Mouse (Mus musculus) midbrain, embryonic 14.5 days (tissue): ENCODE data around the gene Cdipt. TPM values are rescaled to one million over a fixed set of nuclear protein-coding genes. Genes with fewer than 3 reads are reported as not detected.

Experiments
- ATAC-seq: fragments of 200-750 bp; cut with Nextera tagmentation; 2 replicates; pipeline ENCODE4 v1.8.0; 2017; ENCODE audit warnings: moderate number of reproducible peaks, moderate library complexity; ENCODE audit not compliant: low FRiP score, low TSS enrichment
- DNase-seq: peaks from one replicate; pipeline ENCODE4 v3.0.0-alpha.2; 2015
- H3K27ac ChIP-seq: fragments of 300-500 bp; sonication (generic); replicated peaks from 2 replicates; pipeline ENCODE4 v1.5.1; 2014; ENCODE audit warnings: mild to moderate bottlenecking, low read depth, low read length, moderate library complexity
- H3K27me3 ChIP-seq: fragments of 300-500 bp; sonication (generic); 2 replicates; pipeline ENCODE4 v1.6.1; 2014; ENCODE audit warnings: low read length, control low read depth, mixed read lengths; ENCODE audit not compliant: control insufficient read depth, insufficient read depth
- H3K36me3 ChIP-seq: fragments of 300-500 bp; sonication (generic); 2 replicates; pipeline ENCODE4 v1.6.1; 2014; ENCODE audit warnings: low read length, control low read depth; ENCODE audit not compliant: control insufficient read depth, insufficient read depth
- H3K4me1 ChIP-seq: fragments of 300-500 bp; sonication (generic); 2 replicates; pipeline ENCODE4 v1.6.1; 2014; ENCODE audit warnings: mild to moderate bottlenecking, antibody characterized with exemption, low read length, control low read depth; ENCODE audit not compliant: control insufficient read depth, insufficient read depth
- H3K4me2 ChIP-seq: fragments of 300-500 bp; sonication (generic); 2 replicates; pipeline ENCODE4 v1.6.1; 2014; ENCODE audit warnings: mild to moderate bottlenecking, low read length, moderate library complexity
- H3K4me3 ChIP-seq: fragments of 300-500 bp; sonication (generic); replicated peaks from 2 replicates; pipeline ENCODE4 v1.5.1; 2014; ENCODE audit warnings: low read depth, low read length
- H3K9ac ChIP-seq: fragments of 300-500 bp; sonication (generic); replicated peaks from 2 replicates; pipeline ENCODE4 v1.6.1; 2014; ENCODE audit warnings: mild to moderate bottlenecking, low read length, moderate library complexity
- H3K9me3 ChIP-seq: fragments of 300-500 bp; sonication (generic); 2 replicates; pipeline ENCODE4 v1.6.1; 2016; ENCODE audit warnings: low read length, control low read depth, mixed read lengths; ENCODE audit not compliant: control insufficient read depth
- WGBS: fragments of 180-500 bp; shearing (Covaris S2); extraction: QIAGEN DNeasy Blood & Tissue Kit; methylation state at CpG from one replicate; pipeline ENCODE4 v1.1.7; 2014; 5-methylcytosine and 5-hydroxymethylcytosine counted together
- polyA plus RNA-seq: library from polyadenylated mRNA; unstranded; fragments of >200 nt; fragmentation: Nextera tagmentation; extraction: Ambion mirVana; gene quantifications from 2 replicates; pipeline ENCODE4 v1.2.1, GENCODE M21; 2014

Cdipt gene
- polyA plus RNA-seq, 1 experiment from 2014 or later: 106 TPM

DNA sequence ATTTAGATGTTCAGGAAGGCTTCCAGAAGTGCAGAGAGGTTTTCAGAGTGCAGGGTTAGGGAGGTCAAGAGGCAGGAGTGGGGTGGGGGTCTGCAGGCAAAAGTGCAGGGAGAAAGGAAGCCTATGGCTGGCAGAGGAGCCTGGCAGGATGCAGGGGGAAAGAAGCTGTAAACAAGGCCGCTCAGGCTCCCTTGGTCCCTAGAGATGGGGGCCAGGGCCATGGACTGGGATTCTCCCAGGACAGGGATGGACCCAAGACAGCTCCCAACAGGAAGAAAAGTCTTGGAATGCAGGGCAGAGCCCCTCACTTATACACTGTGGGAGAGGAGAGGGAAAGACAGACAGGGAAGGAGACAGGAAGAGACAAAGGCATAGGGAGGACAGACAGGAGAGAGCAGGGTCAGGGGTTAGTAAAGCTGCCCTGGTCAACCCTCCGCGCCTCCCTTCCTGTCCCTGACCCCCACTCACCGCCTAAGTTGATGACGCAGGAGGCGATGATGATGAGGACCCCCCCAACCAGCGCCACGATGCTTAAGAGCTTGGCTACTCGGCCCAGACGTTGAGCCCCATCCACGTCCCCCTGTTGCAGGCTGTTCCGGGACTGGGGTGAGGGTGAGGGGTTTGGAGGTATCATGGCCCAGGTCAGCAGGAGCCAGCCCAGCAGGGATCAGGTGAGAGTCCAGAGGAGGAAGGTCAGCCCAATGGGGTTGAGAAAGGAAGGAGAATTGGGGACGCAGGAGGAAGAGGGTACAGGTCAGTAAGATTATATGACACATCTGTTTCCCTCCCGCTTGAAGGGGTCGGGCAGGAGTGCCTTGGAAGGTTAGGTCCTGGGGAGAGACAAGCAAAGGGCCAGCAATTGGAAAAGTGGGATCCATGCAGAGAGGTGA, 42.9 kb downstream of the Cdipt start:
- Histone ChIP-seq H3K9ac (peak overlapping the region; percentile 80; the same call in 1 of the 2 replicates), H3K9me3 (no peaks in the 10 kb centered on the region), H3K36me3 (peaks cover 40% of the 10 kb centered on the region), H3K4me3 (no peak overlapping the region), H3K4me1 (peaks cover 49% of the 10 kb centered on the region), H3K27me3 (no peaks in the 10 kb centered on the region), H3K27ac (no peak overlapping the region), H3K4me2 (peak overlapping the region; percentile 84; the same call in 1 of the 2 replicates)
- no peak for ATAC-seq
- WGBS: 89% methylated on average over 15 of the region's 15 CpGs
- no peak for DNase-seq

DNA sequence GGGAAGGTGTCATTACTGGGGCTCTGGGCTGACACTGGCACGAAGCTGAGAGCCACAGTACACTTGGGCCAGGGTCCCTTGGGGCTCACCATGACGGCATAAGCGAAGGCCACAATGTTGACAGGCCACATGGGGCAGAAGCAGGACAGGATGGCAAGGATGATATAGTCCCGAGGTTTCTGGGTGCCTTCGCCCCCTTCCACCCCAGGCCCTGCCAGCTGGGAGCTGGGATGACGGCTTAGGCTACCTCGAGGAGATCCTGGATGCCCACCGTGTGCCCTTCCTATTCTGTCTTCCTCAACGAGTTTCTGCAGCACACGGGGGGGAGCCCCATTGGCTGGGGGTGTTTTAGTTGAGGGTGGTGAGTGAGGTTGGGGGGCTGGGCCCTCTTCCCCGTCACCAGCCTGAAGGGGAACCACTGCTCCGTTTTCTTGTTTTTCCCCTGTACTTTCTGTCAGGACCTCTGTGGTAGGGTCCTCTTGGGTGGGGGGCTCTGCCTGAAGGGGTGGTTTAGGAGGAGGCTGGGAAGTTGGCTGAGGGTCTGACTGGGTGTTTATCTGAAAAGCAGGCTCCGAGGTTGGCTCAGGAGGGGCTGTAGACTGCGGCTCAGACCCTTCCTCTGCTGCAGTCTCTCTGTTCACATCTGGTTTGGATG, 43.7 kb downstream of the Cdipt start:
- 86% methylated on average over 14 of the region's 14 CpGs for WGBS

DNA sequence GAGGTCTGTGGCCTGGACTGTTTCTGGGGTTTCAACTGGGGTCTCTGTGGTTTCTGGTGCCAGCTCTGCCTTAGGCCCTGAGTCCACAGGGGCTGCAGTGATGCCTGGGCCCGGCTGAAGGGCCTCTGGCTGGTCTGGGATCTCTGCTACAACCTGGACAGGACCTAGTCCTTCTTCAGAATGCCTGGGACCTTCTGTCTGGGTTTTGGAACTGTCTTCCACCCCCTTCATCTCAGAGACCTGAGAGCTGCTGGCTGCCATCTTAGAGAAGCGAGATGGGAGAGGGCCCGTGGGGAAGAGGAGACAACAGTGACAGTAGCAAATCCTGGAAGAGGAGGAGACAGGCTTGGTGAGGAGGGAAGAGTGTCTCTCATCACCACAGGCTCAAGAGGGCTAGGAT, 44.3 kb downstream of the Cdipt start:
- peaks cover 58% of the 10 kb centered on the region for H3K4me1 ChIP-seq
- H3K27me3 ChIP-seq: no peaks in the 10 kb centered on the region
- WGBS: 42% methylated on average over 3 of the region's 3 CpGs
- no peak for ATAC-seq
- DNase-seq: no peak
- H3K4me3 ChIP-seq: peak overlapping the region; percentile 45
- no peaks in the 10 kb centered on the region for H3K9me3 ChIP-seq
- peak overlapping the region; percentile 84 for H3K4me2 ChIP-seq
- H3K27ac ChIP-seq: peak overlapping the region; percentile 80; the same call in 1 of the 2 replicates
- H3K36me3 ChIP-seq: peaks cover 39% of the 10 kb centered on the region
- peak overlapping the region; percentile 80 for H3K9ac ChIP-seq

More for the DNA sequence above, 43.7 kb downstream of the Cdipt start:
- Histone ChIP-seq H3K4me1 (peaks cover 57% of the 10 kb centered on the region), H3K4me2 (peak overlapping the region; percentile 84), H3K27ac (no peak overlapping the region), H3K4me3 (peak overlapping the region; percentile 45), H3K9me3 (no peaks in the 10 kb centered on the region), H3K9ac (peak overlapping the region; percentile 80), H3K36me3 (peaks cover 40% of the 10 kb centered on the region), H3K27me3 (no peaks in the 10 kb centered on the region)
- no peak for DNase-seq
- no peak for ATAC-seq

DNA sequence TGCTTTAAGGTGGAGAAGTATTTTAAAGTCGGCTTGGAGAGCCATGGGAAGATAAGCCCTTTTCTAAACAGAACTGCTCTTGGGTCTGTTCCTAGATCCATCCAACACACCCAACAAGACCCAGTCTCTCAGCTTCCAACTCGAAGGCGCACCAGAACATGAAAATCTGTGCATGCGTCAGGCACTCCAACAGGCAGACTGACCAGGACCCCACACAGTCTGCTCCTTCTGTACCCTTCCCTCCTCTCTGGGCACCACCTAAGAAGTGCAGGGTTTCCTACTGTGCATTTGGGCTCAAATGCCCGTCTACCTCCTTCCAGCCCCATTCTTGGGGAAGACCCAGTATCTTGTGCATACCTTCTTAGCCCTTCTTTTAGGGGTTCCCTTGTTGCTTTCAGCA, 44.8 kb downstream of the Cdipt start:
- WGBS: 25% methylated on average over 5 of the region's 5 CpGs

DNA sequence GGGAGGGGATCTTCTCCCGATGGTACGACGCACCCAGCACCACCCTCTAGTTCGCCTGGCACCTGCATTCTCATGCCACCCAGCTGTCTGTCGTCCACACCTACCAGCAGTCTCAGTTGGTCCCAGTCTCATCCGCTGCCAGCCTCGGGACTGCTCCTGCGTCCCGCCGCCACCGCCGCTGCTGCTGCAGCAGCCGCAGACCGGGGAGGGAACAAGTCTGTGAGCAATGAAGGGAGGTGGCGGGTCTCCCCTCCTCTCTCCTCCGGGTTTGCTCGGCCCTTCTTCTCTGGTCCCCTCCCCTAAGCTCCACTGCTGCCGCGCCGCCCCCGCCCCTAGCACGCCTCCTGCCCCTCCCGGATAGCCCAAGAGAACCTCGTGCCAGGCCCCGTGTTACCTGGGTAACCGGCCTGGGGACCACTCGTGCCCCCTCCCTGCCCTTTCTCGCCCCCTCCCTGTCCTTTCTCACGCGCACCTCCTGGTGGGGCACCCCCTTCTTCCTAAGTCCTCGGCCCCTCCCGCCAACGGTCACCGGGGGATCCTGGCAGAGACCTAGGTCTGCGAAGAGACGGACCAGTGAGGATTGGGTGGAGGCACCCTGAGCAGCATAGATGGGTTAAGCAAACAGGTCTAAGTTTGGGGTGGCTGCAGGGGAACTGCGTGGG, 45.3 kb downstream of the Cdipt start, which contains the start of the genes Gm42742 and Prrt2:
TSS of gene Gm42742 (minus strand) at position 197 of the 662 bp plus-strand sequence.
TSS of gene Prrt2 (minus strand) at position 311 of the 662 bp plus-strand sequence.
- Histone ChIP-seq H3K27me3 (no peaks in the 10 kb centered on the region), H3K4me1 (peaks cover 50% of the 10 kb centered on the region), H3K36me3 (peaks cover 31% of the 10 kb centered on the region), H3K9me3 (no peaks in the 10 kb centered on the region), H3K9ac (peak within 1 kb of the TSS; percentile 80), H3K27ac (peak within 1 kb of the TSS; percentile 80), H3K4me2 (peak within 1 kb of the TSS; percentile 84), H3K4me3 (peak within 1 kb of the TSS; percentile 45)
- DNase-seq (peak; percentile 75), ATAC-seq (peak; percentile 21; the same call in 1 of the 2 replicates)
- under 1% methylated on average over 37 of the region's 37 CpGs for WGBS

More for the DNA sequence above, 44.8 kb downstream of the Cdipt start:
- Histone ChIP-seq H3K4me1 (peaks cover 56% of the 10 kb centered on the region), H3K9ac (peak overlapping the region; percentile 80), H3K9me3 (no peaks in the 10 kb centered on the region), H3K4me3 (peak overlapping the region; percentile 45), H3K36me3 (peaks cover 35% of the 10 kb centered on the region), H3K27me3 (no peaks in the 10 kb centered on the region), H3K27ac (peak overlapping the region; percentile 80), H3K4me2 (peak overlapping the region; percentile 84)
- DNase-seq: no peak
- no peak for ATAC-seq

DNA sequence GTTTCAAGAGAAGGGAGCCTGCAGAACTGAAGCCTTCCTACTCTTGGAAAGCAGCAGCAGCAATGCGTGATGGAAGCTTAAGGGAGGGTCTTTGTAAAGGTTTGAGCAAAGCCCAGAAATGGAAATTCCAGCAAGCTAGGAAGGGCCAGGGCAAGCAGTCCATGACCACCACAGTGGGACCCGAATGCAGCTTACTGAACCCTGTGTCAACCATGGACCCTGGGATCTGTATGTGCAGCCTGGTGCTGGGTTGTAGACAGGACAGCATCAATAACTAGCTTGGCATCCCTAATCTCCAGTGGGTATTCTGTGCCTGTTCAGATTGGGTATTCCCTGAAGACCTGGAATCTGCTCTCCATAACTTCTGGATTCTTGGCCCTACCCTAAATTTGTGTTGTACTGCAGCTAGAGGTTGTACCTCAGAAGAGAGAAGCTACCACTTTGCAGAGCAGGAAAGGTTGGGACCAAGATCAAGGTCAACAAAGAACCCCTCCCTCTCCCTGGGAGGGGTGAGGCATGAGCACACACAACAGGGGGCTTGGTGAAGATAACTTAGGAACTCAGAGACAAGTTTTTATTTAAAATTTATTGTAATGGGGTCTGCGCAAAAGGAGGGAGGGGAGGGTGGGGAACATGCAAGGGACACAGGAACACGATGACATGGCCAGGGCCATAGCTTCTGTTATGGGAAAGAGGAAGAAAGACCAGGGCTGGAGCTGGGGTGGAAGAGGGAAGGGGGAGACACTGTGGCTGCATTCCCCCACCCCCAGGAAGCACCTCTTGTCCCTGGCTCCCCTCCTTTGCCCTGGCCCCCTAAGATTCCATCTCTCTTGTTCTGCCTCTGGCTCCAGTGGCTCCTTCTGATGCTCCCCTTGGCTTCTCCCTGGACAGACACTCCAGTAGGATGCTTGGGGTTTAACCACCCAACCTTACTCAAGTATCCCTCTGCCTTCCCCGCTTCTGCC, 46.1 kb downstream of the Cdipt start:
- peak overlapping the region; percentile 99 for H3K9ac ChIP-seq
- DNase-seq: no peak
- no peaks in the 10 kb centered on the region for H3K27me3 ChIP-seq
- peaks cover 50% of the 10 kb centered on the region for H3K4me1 ChIP-seq
- WGBS: 40% methylated on average over 5 of the region's 5 CpGs
- H3K4me2 ChIP-seq: peak overlapping the region; percentile 84
- no peak for ATAC-seq
- peak overlapping the region; percentile 80 for H3K27ac ChIP-seq
- peak overlapping the region; percentile 45 for H3K4me3 ChIP-seq
- no peaks in the 10 kb centered on the region for H3K9me3 ChIP-seq
- peaks cover 31% of the 10 kb centered on the region for H3K36me3 ChIP-seq

DNA sequence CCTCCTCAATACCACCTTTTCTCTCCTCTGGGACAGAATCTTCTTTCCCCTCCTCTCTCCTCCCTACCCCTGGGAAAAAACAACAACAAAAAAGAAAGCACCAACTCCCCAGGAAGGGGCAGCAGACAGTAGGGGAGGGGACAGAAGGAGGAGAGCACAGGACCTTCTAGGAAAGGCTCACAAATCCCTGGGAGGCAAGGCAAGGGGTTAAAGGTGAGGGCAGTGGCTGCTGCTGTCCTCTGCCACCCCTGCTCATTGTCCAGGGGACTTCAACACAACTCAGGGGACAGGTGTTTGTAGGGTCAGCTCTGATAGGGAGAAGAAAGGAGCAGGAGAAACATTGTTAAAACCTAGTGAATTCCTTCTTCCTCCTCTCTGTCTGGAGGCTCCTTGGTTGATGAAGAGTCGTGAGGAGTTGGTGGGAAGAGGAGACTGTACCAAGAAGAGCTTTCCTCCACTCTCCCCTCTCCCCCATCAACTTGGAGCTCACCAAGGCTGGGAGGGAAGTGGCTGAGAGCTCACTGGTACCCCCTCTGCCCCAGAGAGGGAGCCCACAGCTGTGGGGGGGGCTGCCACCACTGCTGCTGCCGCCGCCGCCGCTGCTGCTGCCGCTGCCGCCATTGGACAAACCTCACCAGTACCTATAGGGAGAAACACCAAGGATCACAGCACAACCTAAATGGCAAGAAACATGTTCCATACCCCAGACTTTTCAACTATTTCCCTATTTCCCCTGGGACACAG, 47.0 kb downstream of the Cdipt start:
- Histone ChIP-seq H3K9ac (peak overlapping the region; percentile 99; the same call in 1 of the 2 replicates), H3K9me3 (no peaks in the 10 kb centered on the region), H3K27ac (peak overlapping the region; percentile 100; the same call in 1 of the 2 replicates), H3K27me3 (no peaks in the 10 kb centered on the region), H3K4me2 (peak overlapping the region; percentile 91), H3K36me3 (peaks cover 31% of the 10 kb centered on the region), H3K4me3 (peak overlapping the region; percentile 95), H3K4me1 (peaks cover 49% of the 10 kb centered on the region)
- no peak for ATAC-seq
- no peak for DNase-seq
- WGBS: 77% methylated on average over 7 of the region's 7 CpGs
